Mouse (Mus musculus): Measurements from ENCODE around the gene Trappc13. TPM values are rescaled to one million over a fixed set of nuclear protein-coding genes. Genes with fewer than 3 reads are reported as not detected.

Gene Trappc13
- total RNA-seq, 2 experiments from 2014 or later: 36.0 to 69.3 TPM

DNA sequence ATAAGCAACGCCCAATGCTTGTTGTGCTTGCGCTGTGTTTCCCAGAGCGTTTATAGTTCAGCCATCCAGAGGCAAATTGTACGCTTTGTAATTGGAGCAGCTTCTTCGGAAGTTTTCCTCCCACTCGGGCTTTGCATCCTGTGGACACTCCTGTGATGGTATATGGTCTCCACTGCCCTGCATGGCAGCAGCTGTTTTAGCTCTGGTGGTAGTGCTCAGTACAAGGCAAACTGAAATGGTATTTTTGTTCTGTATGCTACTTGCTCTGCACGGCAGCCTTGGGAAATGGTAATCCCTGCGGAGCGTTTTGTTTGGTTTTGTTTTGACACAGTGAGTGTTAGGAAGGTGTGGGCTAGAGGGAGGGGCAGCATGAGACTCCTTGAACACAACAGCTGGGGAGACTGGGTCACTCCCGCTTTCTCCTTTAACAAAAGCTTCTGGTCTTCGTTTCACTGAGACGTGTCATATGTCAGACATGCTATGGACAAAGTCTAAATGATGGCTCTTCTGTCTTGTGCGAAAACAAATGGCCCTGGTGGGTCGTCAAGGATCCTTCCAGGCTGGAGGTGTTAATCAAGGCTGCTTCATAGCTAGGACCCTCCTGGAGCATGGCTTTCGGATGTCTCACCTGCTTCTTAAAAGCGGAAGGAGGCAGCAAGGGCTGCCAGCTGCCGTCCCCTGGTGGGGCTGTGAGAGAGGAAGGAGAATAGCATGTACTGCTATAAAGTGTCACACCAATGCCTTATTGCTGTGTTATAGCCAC lies 56.0 kb downstream of the Trappc13 start:
- no peak for ATAC-seq (replicated peaks; ENCODE audit: low FRiP score, low TSS enrichment, poor library complexity, severe bottlenecking)

DNA sequence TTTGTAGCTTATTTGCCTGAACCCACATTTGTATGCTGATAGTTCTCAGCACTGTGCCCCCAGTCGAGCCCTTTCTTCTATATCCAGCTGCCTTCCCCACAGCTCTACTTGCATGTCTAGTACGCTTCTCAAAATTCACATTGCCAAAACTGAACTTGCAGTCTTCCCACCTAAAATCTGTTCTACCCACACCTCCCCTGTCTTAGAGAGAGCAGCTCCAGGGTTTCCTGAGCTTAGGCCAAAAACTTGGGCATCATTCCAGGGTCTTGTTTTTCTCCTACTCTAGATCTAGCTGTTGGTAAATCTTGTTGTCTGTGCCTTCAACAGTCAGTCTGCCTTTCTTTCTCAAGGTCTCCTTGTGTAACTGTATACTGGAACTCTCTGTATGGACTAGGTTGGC lies 63.4 kb downstream of the Trappc13 start:
- ATAC-seq (replicated peaks; ENCODE audit: low FRiP score, low TSS enrichment, poor library complexity, severe bottlenecking): no peak

DNA sequence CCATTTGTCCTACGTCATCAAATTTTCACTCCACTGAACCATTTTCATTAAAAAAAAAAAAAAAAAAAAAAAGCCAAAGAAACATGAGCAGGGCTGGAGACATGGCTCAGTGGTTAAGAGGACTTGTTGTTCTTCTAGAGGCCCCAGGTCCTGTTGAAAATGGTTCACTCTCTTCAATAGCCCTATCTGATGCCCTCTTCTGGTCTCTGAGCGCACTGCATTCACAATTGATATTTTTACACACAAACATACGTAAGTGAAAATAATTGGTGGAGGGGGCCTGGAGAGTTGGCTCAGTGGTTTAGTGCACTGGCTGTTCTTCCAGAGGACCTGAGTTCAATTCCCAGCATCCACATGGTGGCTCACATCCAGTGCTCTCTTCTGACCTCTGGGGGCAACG lies 64.5 kb downstream of the Trappc13 start:
- no peak for ATAC-seq (replicated peaks; ENCODE audit: low FRiP score, low TSS enrichment, poor library complexity, severe bottlenecking)

GRCm38 (mm10) chr13:104112266-104112900 lies 65.9 kb downstream of the Trappc13 start:
- no peak for ATAC-seq (replicated peaks; ENCODE audit: low FRiP score, low TSS enrichment, poor library complexity, severe bottlenecking)

- no peak for ATAC-seq (replicated peaks; ENCODE audit: low FRiP score, low TSS enrichment, poor library complexity, severe bottlenecking)
Measured at GRCm38 (mm10) chr13:104110526-104110925, 67.7 kb downstream of the Trappc13 start.

- no peak for ATAC-seq (replicated peaks; ENCODE audit: low FRiP score, low TSS enrichment, poor library complexity, severe bottlenecking)
Measured at GRCm38 (mm10) chr13:104109816-104110521, 68.3 kb downstream of the Trappc13 start.

- peak; percentile 97 for ATAC-seq (replicated peaks; ENCODE audit: low FRiP score, low TSS enrichment, poor library complexity, severe bottlenecking)
Measured at GRCm38 (mm10) chr13:104109288-104109815, 68.9 kb downstream of the Trappc13 start, which contains the start of the genes Nln and Sgtb. Gene Nln (minus strand): TSS chr13:104109614. Gene Sgtb (plus strand): TSS chr13:104109741.

DNA sequence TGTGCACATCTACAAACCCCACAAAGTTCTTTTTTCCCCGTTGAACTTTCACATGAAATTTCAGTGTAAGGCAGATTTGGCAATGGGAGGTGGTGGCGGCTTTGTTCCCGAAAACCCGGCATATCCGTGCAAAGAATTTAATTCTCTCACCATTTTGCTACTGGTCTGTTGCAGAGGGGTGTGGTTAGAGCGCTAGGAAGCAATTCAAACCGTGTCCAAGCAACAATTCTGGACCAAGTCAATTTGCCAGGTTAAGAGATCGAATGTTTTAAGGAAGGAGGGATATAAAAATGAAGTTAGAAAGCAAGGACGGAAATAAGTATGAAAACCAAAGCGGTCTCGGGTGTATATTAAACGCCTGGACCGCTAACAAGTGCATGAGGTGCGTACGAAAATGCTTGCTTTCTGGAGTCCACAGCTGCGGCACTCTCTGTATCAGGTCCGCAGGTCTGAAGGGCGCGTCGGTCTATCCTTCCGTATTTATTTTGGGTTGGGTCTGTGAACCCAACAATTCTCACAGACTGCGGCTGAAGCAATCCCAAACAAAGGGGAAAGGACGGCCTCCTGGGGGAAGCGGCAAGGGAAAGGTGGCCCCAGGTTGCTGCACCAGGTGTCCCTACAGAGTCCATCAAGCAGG lies 69.5 kb downstream of the Trappc13 start:
- ATAC-seq (replicated peaks; ENCODE audit: low FRiP score, low TSS enrichment, poor library complexity, severe bottlenecking): peak; percentile 53

DNA sequence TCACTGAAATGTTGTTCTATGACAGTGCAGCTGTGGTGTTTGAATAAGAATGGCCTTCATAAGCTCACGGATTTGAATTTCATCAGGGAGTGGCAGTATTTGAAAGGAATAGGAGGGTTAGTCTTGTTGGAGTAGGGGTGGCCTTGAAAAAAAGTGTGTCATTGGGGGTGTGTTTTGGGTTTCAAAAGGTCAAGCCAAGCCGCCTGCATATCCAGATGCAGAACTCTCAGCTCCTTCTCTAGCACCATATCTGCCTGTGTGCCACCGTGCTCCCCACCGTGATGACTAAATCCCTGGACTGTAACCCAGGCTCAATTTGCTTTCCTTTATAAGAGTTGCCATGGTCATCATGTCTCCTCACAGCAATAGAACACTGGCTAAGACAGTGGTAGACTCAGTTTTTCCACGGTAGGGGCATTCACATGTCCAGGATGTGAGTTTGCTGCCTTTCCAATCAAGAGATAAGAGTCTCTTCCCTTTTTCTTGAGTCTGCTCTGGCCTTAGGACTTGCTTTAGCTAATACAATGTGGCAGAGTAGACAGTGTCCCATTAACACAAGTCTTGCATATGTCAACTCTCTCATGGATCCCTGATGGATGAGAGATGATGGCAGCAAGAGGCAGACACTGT lies 76.5 kb downstream of the Trappc13 start:
- ATAC-seq (replicated peaks; ENCODE audit: low FRiP score, low TSS enrichment, poor library complexity, severe bottlenecking): no peak

- ATAC-seq (replicated peaks; ENCODE audit: low FRiP score, low TSS enrichment, poor library complexity, severe bottlenecking): peak; percentile 66
Measured at GRCm38 (mm10) chr13:104100416-104100815, 77.9 kb downstream of the Trappc13 start.

DNA sequence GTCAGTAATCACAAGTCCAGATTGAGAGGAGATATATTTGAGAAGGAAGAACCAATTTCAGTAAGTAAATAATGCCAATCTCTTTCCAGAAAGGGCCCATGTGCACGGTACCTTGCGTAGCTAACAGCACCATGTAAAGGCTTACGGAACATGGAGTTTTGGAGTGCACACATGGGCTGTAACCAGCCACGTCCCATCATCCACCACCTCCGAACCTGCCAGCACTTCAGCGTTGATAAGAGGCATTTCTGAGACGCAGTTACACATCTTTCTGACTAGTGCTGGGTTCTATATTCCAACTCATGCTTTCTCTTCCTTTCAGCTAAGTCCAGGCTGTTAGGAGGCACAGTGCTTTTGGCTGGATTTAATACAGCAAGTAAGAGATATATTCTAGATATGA lies 81.1 kb downstream of the Trappc13 start:
- ATAC-seq (replicated peaks; ENCODE audit: low FRiP score, low TSS enrichment, poor library complexity, severe bottlenecking): no peak

DNA sequence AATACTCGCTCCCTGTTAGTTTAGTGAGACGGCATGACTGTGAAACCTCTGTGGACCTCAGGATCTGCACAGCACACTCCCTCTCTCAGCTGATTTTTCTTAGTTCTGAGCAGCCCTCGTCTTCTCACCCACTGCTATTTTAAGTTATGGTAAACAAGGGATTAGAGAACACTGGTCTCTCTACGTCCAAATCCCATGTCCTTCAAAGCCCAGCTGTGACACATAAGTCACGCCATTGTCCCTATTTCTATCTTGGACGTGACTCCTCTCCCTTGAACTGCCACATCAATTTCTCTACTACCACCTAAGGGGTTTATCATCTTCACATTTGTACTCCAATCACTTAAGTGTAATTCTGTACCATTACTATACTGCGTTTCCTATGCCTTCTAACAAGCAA lies 82.3 kb downstream of the Trappc13 start:
- ATAC-seq (replicated peaks; ENCODE audit: low FRiP score, low TSS enrichment, poor library complexity, severe bottlenecking): no peak

DNA sequence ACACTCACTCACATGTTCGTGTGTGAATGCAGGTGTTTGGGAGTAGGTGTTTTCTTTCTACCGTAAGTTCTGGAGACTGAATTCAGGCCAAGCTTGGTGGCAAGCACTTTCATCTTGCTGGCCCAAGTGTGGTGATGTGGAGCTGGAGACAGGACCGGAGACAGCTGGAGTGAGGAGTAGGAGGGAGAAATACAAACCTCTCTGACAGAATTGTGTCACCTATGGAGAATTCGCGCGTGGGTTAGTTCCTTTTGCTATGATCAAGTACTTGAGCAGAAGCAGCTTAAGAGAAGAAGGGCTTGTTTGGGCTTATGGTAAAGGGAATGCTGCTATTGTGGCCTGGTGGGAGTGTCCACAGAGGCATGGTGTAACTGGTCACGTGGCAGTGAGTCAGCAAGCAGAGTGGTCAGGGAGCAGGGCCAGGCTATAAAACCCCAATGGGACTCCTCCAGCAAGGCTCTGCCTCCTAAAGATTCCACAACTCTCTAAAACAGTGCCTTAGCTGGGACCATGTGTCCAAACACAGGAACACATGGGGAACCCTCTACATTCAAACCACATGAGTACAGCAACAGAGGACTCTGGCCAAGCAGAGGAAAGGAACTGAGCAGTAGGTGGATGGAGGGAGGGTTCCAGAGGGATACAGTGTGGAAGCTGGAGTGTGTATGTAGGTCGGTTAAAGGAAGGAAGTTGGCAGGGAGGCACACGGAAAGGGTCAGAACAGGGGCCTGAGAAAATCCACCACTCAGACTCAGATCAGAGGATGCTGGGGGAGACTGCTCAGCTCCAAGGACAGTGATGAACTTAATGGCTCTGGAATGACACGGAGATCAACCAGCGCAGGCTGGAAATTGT lies 83.5 kb downstream of the Trappc13 start:
- no peak for ATAC-seq (replicated peaks; ENCODE audit: low FRiP score, low TSS enrichment, poor library complexity, severe bottlenecking)

Other genes starting within 250 kb of the Trappc13 start
- gene Nln, start 68.9 kb downstream of the Trappc13 start, total RNA-seq (2014; fragmentation: Nextera tagmentation): 29.4 and 34.9 TPM in 2 replicates
- 47.9 and 58.8 TPM in 2 replicates for gene Nln, start 68.9 kb downstream of the Trappc13 start, total RNA-seq (2017)
- gene Sgtb, start 68.7 kb downstream of the Trappc13 start, total RNA-seq (2014; fragmentation: Nextera tagmentation): not detected in 2 replicates
- gene Sgtb, start 68.7 kb downstream of the Trappc13 start, total RNA-seq (2017): not detected in 2 replicates
- gene Trim23, start 328 bp upstream of the Trappc13 start, total RNA-seq (2014; fragmentation: Nextera tagmentation): 13.4 and 13.6 TPM in 2 replicates
- gene Trim23, start 328 bp upstream of the Trappc13 start, total RNA-seq (2017): 29.4 and 33.7 TPM in 2 replicates
- 74.1 and 80.7 TPM in 2 replicates for gene Cenpk, start 50.1 kb upstream of the Trappc13 start, total RNA-seq (2014; fragmentation: Nextera tagmentation)
- 149 and 152 TPM in 2 replicates for gene Cenpk, start 50.1 kb upstream of the Trappc13 start, total RNA-seq (2017)
- 35.4 and 47.5 TPM in 2 replicates for gene Ppwd1, start 50.4 kb upstream of the Trappc13 start, total RNA-seq (2014; fragmentation: Nextera tagmentation)
- 45.6 and 55.2 TPM in 2 replicates for gene Ppwd1, start 50.4 kb upstream of the Trappc13 start, total RNA-seq (2017)
- 4.4 and 4.9 TPM in 2 replicates for gene Adamts6, start 109.4 kb upstream of the Trappc13 start, total RNA-seq (2014; fragmentation: Nextera tagmentation)
- gene Adamts6, start 109.4 kb upstream of the Trappc13 start, total RNA-seq (2017): 0.38 and 1.9 TPM in 2 replicates